Mouse (Mus musculus) erythroblast, embryonic 14.5 days (primary cell): ENCODE data around the gene Pard6b. TPM values are rescaled to one million over a fixed set of nuclear protein-coding genes. Genes with fewer than 3 reads are reported as not detected.

ENCODE experiments used
- H3K27me3 ChIP-seq: 2 replicates; pipeline ENCODE4 v1.6.1; 2012; ENCODE audit warnings: inconsistent platforms; ENCODE audit not compliant: control insufficient read depth
- H3K36me3 ChIP-seq: 2 replicates; pipeline ENCODE4 v1.6.1; 2012; ENCODE audit warnings: mild to moderate bottlenecking, inconsistent platforms; ENCODE audit not compliant: control insufficient read depth
- H3K4me1 ChIP-seq: 2 replicates; pipeline ENCODE4 v1.6.1; 2012; ENCODE audit warnings: inconsistent platforms; ENCODE audit not compliant: control insufficient read depth
- H3K4me3 ChIP-seq: replicated peaks from 2 replicates; pipeline ENCODE3; 2012; ENCODE audit warnings: moderate library complexity, mild to moderate bottlenecking, inconsistent platforms
- H3K9me3 ChIP-seq: 2 replicates; pipeline ENCODE4 v1.6.1; 2012; ENCODE audit warnings: low read length, inconsistent platforms, mixed read lengths; ENCODE audit not compliant: control insufficient read depth
- GATA1 ChIP-seq: IDR thresholded peaks from 2 replicates; pipeline ENCODE4 v1.6.1; 2012; ENCODE audit warnings: low read length, inconsistent platforms, mixed read lengths
- TAL1 ChIP-seq: IDR thresholded peaks from 3 replicates; pipeline ENCODE4 v1.6.1; 2012; ENCODE audit warnings: low read length, inconsistent platforms, mixed read lengths
- polyA plus RNA-seq: library from polyadenylated mRNA; stranded (reverse); fragments of >175 nt; gene quantifications from 2 replicates; pipeline ENCODE4 v1.2.3, GENCODE M21; 2012

Pard6b gene
- polyA plus RNA-seq, 1 experiment = 0.06 TPM

- Histone ChIP-seq H3K4me1 (peaks cover 7% of the 10 kb centered on the region), H3K27me3 (no peaks in the 10 kb centered on the region), H3K9me3 (no peaks in the 10 kb centered on the region), H3K4me3 (no peak overlapping the region), H3K36me3 (no peaks in the 10 kb centered on the region)
- TF ChIP-seq GATA1 = no peak
- TF ChIP-seq TAL1 = no peak
Observed at GRCm38 (mm10) chr2:168130046-168130445, 49.2 kb downstream of the Pard6b start.

GRCm38 (mm10) chr2:168137161-168137560, 56.4 kb downstream of the Pard6b start:
- Histone ChIP-seq H3K9me3 (no peaks in the 10 kb centered on the region), H3K4me3 (no peak overlapping the region), H3K27me3 (peaks cover 2% of the 10 kb centered on the region; the same call in 1 of the 2 replicates), H3K36me3 (no peaks in the 10 kb centered on the region), H3K4me1 (no peaks in the 10 kb centered on the region)
- TF ChIP-seq GATA1 (no peak), TAL1 (no peak)

GRCm38 (mm10) chr2:168143794-168144193, 63.0 kb downstream of the Pard6b start:
- Histone ChIP-seq H3K27me3 (no peaks in the 10 kb centered on the region), H3K4me1 (no peaks in the 10 kb centered on the region; the same call in 1 of the 2 replicates), H3K36me3 (no peaks in the 10 kb centered on the region), H3K4me3 (no peak overlapping the region), H3K9me3 (no peaks in the 10 kb centered on the region)
- TF ChIP-seq GATA1 = no peak
- TF ChIP-seq TAL1 = no peak

- no peak for TF ChIP-seq GATA1
- no peak for TF ChIP-seq TAL1
- Histone ChIP-seq H3K4me3 (no peak overlapping the region), H3K27me3 (no peaks in the 10 kb centered on the region), H3K9me3 (no peaks in the 10 kb centered on the region), H3K36me3 (no peaks in the 10 kb centered on the region), H3K4me1 (no peaks in the 10 kb centered on the region; the same call in 1 of the 2 replicates)
Observed at GRCm38 (mm10) chr2:168145437-168145836, 64.6 kb downstream of the Pard6b start.

- H3K4me1 ChIP-seq = peaks cover 2% of the 10 kb centered on the region
Observed at GRCm38 (mm10) chr2:168147722-168148432, 67.1 kb downstream of the Pard6b start.

GRCm38 (mm10) chr2:168149241-168149640, 68.4 kb downstream of the Pard6b start:
- H3K9me3 ChIP-seq = no peaks in the 10 kb centered on the region
- no peak overlapping the region for H3K4me3 ChIP-seq
- H3K4me1 ChIP-seq = peaks cover 16% of the 10 kb centered on the region
- peaks cover 8% of the 10 kb centered on the region for H3K36me3 ChIP-seq
- no peaks in the 10 kb centered on the region for H3K27me3 ChIP-seq
- TF ChIP-seq GATA1 (no peak), TAL1 (no peak)

More at GRCm38 (mm10) chr2:168147722-168148432, 67.1 kb downstream of the Pard6b start:
- Histone ChIP-seq H3K9me3 (no peaks in the 10 kb centered on the region), H3K4me3 (no peak overlapping the region), H3K27me3 (no peaks in the 10 kb centered on the region), H3K36me3 (peaks cover 5% of the 10 kb centered on the region)
- TF ChIP-seq TAL1 (no peak), GATA1 (no peak)

Other genes starting within 250 kb of the Pard6b start
- 1.9 TPM in 2 replicates for gene Ptpn1, start 148.9 kb upstream of the Pard6b start, polyA plus RNA-seq
- gene Ripor3, start 70.4 kb upstream of the Pard6b start, polyA plus RNA-seq = 0.09 and 0.13 TPM in 2 replicates
- gene Adnp, start 126.1 kb downstream of the Pard6b start, polyA plus RNA-seq = 0.53 and 0.71 TPM in 2 replicates
- not detected in 2 replicates for gene Gm20716, start 149.4 kb downstream of the Pard6b start, polyA plus RNA-seq
- 8.9 and 9.1 TPM in 2 replicates for gene Dpm1, start 149.6 kb downstream of the Pard6b start, polyA plus RNA-seq
- 0.32 and 0.53 TPM in 2 replicates for gene Mocs3, start 149.6 kb downstream of the Pard6b start, polyA plus RNA-seq
- not detected in 2 replicates for gene Kcng1, start 200.7 kb downstream of the Pard6b start, polyA plus RNA-seq